8 mouse cellular contexts compared by ENCODE assay signal in the genomic region with DNA sequence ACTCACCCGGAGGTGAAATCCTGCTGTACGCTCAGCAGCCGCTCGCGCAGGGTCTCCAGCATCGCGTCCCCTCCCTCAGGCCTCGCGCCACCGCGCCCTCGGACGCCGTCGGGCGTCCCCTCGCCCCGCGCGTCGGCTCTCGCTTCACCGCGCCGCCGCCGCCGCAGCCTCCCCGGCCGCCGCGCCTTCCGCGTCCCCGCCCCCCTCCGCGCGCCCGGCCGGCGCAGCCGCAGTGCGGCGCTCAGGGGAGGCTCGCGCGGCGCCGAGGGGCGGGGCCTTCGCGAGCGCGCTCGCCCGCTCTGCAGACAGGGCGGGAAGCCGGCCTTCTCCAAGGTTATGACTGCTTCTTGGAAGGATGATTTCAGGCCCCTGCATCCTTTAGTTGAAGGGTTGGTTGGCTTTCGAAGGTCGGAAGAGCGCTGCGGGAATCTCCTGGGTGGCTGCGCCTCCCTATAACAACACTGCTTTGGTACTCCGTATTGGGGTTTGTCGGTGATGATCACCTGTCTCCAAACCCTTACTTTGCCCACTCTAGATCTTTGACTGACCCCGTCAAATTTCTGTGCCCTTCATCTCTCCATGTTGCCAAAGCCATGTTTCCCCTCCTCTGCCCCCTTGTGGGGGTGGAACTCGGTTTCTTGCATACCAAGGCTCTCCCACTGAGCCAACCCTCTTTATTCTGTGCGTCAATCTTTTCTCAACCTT. TPM values are rescaled to one million over a fixed set of nuclear protein-coding genes. Genes with fewer than 3 reads are reported as not detected.
DNase-seq lines count a peak whose midpoint lies in the region; ATAC-seq and TF ChIP-seq lines count a peak whose summit lies in the region.

A gene (minus strand): TSS at position 237 of the 705 bp plus-strand sequence.

- peak within 1 kb of the TSS; percentile 74 for H3K27ac ChIP-seq in embryonic facial prominence, embryonic 14.5 days (replicated peaks; ENCODE audit: low read depth, low read length)
- H3K27ac ChIP-seq in kidney, embryonic 14.5 days (ENCODE audit: low read depth, low read length), result peak within 1 kb of the TSS; percentile 76
- peak within 1 kb of the TSS; percentile 99 for H3K27ac ChIP-seq in liver, adult 2 months (replicated peaks; ENCODE audit: insufficient read depth, low read depth, low read length)

- DNase-seq in 416B (ENCODE audit: low read depth), result peak; percentile 66
- DNase-seq in adrenal gland, postnatal 4 days (ENCODE audit: low spot score in 2 of 2), result peak; percentile 21 to 34
- DNase-seq in embryonic facial prominence, embryonic 14.5 days (ENCODE audit: low spot score), result peak; percentile 82
- peak; percentile 65 to 71 for DNase-seq in heart, adult 9 months (ENCODE audit: low spot score in 2 of 2)
- peak; percentile 16 for DNase-seq in liver, adult 2 months (ENCODE audit: extremely low read depth, low read depth, low spot score)
- peak; percentile 78 to 92 for DNase-seq in spleen, postnatal 4 days (ENCODE audit: low spot score in 2 of 2)

- H3ac ChIP-seq in myocyte (ENCODE audit: control insufficient read depth, insufficient read length), result peak within 1 kb of the TSS; percentile 40

- H3K4me1 ChIP-seq in embryonic facial prominence, embryonic 14.5 days (ENCODE audit: control insufficient read depth, insufficient read depth, low read length), result peaks cover 11% of the 10 kb centered on the region
- H3K4me1 ChIP-seq in kidney, embryonic 14.5 days (ENCODE audit: control insufficient read depth, insufficient read depth, low read length), result peaks cover 3% of the 10 kb centered on the region; the same call in 1 of the 2 replicates
- H3K4me1 ChIP-seq in liver, adult 2 months (ENCODE audit: control insufficient read depth, insufficient read depth, low read length), result peaks cover 5% of the 10 kb centered on the region; the same call in 1 of the 2 replicates

- H3K9ac ChIP-seq in embryonic facial prominence, embryonic 14.5 days (ENCODE audit: low read depth, low read length), result peak within 1 kb of the TSS; percentile 88
- peak within 1 kb of the TSS; percentile 87 for H3K9ac ChIP-seq in kidney, embryonic 14.5 days (ENCODE audit: low read depth, low read length)
- peak within 1 kb of the TSS; percentile 98 for H3K9ac ChIP-seq in liver, adult 2 months (ENCODE audit: low read depth, low read length)

- peak; percentile 3; the same call in 1 of the 2 replicates for TF ChIP-seq CTCF in liver, adult 2 months (IDR thresholded peaks at IDR 0.05; ENCODE audit: low read depth, low read length)

- peak within 1 kb of the TSS; percentile 78 for H3K4me2 ChIP-seq in embryonic facial prominence, embryonic 14.5 days (ENCODE audit: low read depth, low read length)
- H3K4me2 ChIP-seq in kidney, embryonic 14.5 days (replicated peaks; ENCODE audit: low read depth, low read length), result peak within 1 kb of the TSS; percentile 65
- peak within 1 kb of the TSS; percentile 95 for H3K4me2 ChIP-seq in myocyte (ENCODE audit: low read depth)

- TF ChIP-seq POLR2A in liver, adult 2 months (IDR thresholded peaks at IDR 0.05; ENCODE audit: extremely low read depth, insufficient read depth, low read length), result no peak
- TF ChIP-seq POLR2A in myocyte (IDR thresholded peaks at IDR 0.05; ENCODE audit: insufficient read length, low read depth), result peak; percentile 81

- no peaks in the 10 kb centered on the region for H3K9me3 ChIP-seq in embryonic facial prominence, embryonic 14.5 days (ENCODE audit: control insufficient read depth, low read length)
- H3K9me3 ChIP-seq in kidney, embryonic 14.5 days (ENCODE audit: control insufficient read depth, low read length), result no peaks in the 10 kb centered on the region

- peaks cover 18% of the 10 kb centered on the region for H3K79me2 ChIP-seq in liver, adult 2 months (ENCODE audit: control insufficient read depth, insufficient read depth, low read length)
- H3K79me2 ChIP-seq in myocyte (ENCODE audit: control insufficient read depth, insufficient read depth), result peaks cover 44% of the 10 kb centered on the region

- WGBS in embryonic facial prominence, embryonic 14.5 days, result 2% methylated on average over 24 of the region's 68 CpGs
- WGBS in kidney, embryonic 14.5 days, result under 1% methylated on average over 40 of the region's 68 CpGs
- 3% methylated on average over 46 of the region's 68 CpGs for WGBS in liver, adult 2 months

- peaks cover 7% of the 10 kb centered on the region for H3K36me3 ChIP-seq in embryonic facial prominence, embryonic 14.5 days (ENCODE audit: control insufficient read depth, insufficient read depth, low read length)
- peaks cover 7% of the 10 kb centered on the region; the same call in 1 of the 2 replicates for H3K36me3 ChIP-seq in kidney, embryonic 14.5 days (ENCODE audit: control insufficient read depth, insufficient read depth, low read length)
- 0 out of 2 replicates have a peak, but pooled peaks cover 3% of the 10 kb centered on the region for H3K36me3 ChIP-seq in liver, adult 2 months (ENCODE audit: control insufficient read depth, insufficient read depth, low read length)
- no peaks in the 10 kb centered on the region for H3K36me3 ChIP-seq in myocyte (ENCODE audit: control insufficient read depth, insufficient read depth)

- H3K4me3 ChIP-seq in embryonic facial prominence, embryonic 14.5 days (ENCODE audit: low read depth, low read length), result peak within 1 kb of the TSS; percentile 88
- H3K4me3 ChIP-seq in kidney, embryonic 14.5 days (ENCODE audit: low read length), result peak within 1 kb of the TSS; percentile 89
- peak within 1 kb of the TSS; percentile 95 for H3K4me3 ChIP-seq in liver, adult 2 months (ENCODE audit: insufficient read depth, low read depth, low read length)
- H3K4me3 ChIP-seq in myocyte, result peak within 1 kb of the TSS; percentile 83

- ATAC-seq in embryonic facial prominence, embryonic 14.5 days (ENCODE audit: low read depth), result peak; percentile 92
- peak; percentile 89 for ATAC-seq in kidney, embryonic 14.5 days (ENCODE audit: low FRiP score, low TSS enrichment)

- H3K27me3 ChIP-seq in embryonic facial prominence, embryonic 14.5 days (replicated peaks; ENCODE audit: control insufficient read depth, insufficient read depth, low read length), result no peaks in the 10 kb centered on the region
- H3K27me3 ChIP-seq in kidney, embryonic 14.5 days (ENCODE audit: control insufficient read depth, insufficient read depth, low read length), result no peaks in the 10 kb centered on the region
- no peaks in the 10 kb centered on the region for H3K27me3 ChIP-seq in liver, adult 2 months (ENCODE audit: control insufficient read depth, insufficient read depth, low read length)
- no peaks in the 10 kb centered on the region for H3K27me3 ChIP-seq in myocyte (ENCODE audit: control insufficient read depth, insufficient read depth, insufficient read length)

TF ChIP-seq in myocyte, 11 proteins besides CTCF, POLR2A, EP300 and RAD21:
- no peak for TF ChIP-seq MAX (IDR thresholded peaks at IDR 0.05; ENCODE audit: low read depth)
- no peak for TF ChIP-seq MYOD1 (IDR thresholded peaks at IDR 0.05; ENCODE audit: control insufficient read depth in 1 of 3, insufficient read length in 2 of 3, low read depth in 2 of 3)
- no peak for TF ChIP-seq USF1 (IDR thresholded peaks at IDR 0.05; ENCODE audit: low read depth)
- TF ChIP-seq REST (IDR thresholded peaks at IDR 0.05; ENCODE audit: insufficient read depth, insufficient read length), result no peak
- TF ChIP-seq POLR2AphosphoS2 (IDR thresholded peaks at IDR 0.05; ENCODE audit: insufficient read length, low read depth), result peak; percentile 71
- no peak for TF ChIP-seq CEBPB (IDR thresholded peaks at IDR 0.05; ENCODE audit: insufficient read depth, poor library complexity, severe bottlenecking)
- TF ChIP-seq E2F4 (IDR thresholded peaks at IDR 0.05; ENCODE audit: insufficient read depth), result peak; percentile 41
TF ChIP-seq in myocyte: peak in this region for 2.

RNA-seq across cellular contexts. Expression of the gene that starts here (rescaled TPM):
- 10 to 100 TPM; 50.3 to 53.3 TPM for total RNA-seq in adrenal gland, postnatal 4 days (2021)
- 55.6 and 59.3 TPM in 2 replicates for polyA plus RNA-seq in embryonic facial prominence, embryonic 14.5 days (2014; fragmentation: Nextera tagmentation; extraction: Ambion mirVana)
- polyA plus RNA-seq in kidney, embryonic 14.5 days (2014; fragmentation: Nextera tagmentation; extraction: Ambion mirVana), result 81.7 and 82.3 TPM in 2 replicates
- 32.5 and 47.9 TPM in 2 replicates for total RNA-seq in liver, adult 2 months (2014; rRNA removed)
- polyA plus RNA-seq in liver, adult 2 months (2012; rRNA removed), result 53.0 and 57.4 TPM in 2 replicates
- 99.1 TPM for polyA plus RNA-seq in myocyte (2012; fragmentation: generic; extraction: Trizol)

Comparison
In these comparisons a context has a peak if more than half of its experiments do, and no peak if none do; other contexts are left out.
1. Peak in every context shown above with its lines: DNase-seq, ATAC-seq, H3K4me3 ChIP-seq and H3K27ac ChIP-seq.
2. DNase-seq: peak in every context shown above with its lines; median percentile 85 in spleen, postnatal 4 days; 82 in embryonic facial prominence, embryonic 14.5 days; 68 in heart, adult 9 months; 66 in 416B; 28 in adrenal gland, postnatal 4 days; 16 in liver, adult 2 months.